Mouse (Mus musculus) layer of hippocampus, postnatal 25 days (tissue): ENCODE data around the gene 9330182O14Rik. TPM values are rescaled to one million over a fixed set of nuclear protein-coding genes. Genes with fewer than 3 reads are reported as not detected.

Source experiments
- DNase-seq, 2 experiments: peaks; one replicate each; pipeline ENCODE4 v3.0.0; 2022; ENCODE audit warnings: mixed read lengths in 2 of 2, low spot score in 1 of 2; ENCODE audit errors: extremely low spot score in 1 of 2
- microRNA-seq, 2 experiments: library from miRNA; unstranded; fragments of <30 nt; microRNA quantifications; one replicate each; pipeline ENCODE4 v1.2.0; 2021
- total RNA-seq, 2 experiments: library from RNA; stranded (reverse); gene quantifications; 2 replicates each; pipeline ENCODE4 v1.2.3; 2021

The 9330182O14Rik gene
- total RNA-seq, 2 experiments from 2014 or later, result not detected

GRCm38 (mm10) chr15:40187017-40187416 is 52.9 kb downstream of the 9330182O14Rik start:
- DNase-seq, result no peak

Small RNA genes within 50 kb of the gene (microRNA-seq; reads per million reads assigned to microRNA genes)
- 0 reads per million in 2 experiments for gene Gm25958
